16 mouse cellular contexts compared by ENCODE assay signal in genomic region chr14:34417501-34417900, GRCm38 (mm10).
"Had no signal": no experiment of that assay in that cellular context is flagged by ENCODE, and none has a peak within 500 bp of the region (broad histone marks: within the 10 kb centered on the region; RNA-seq: fewer than 3 reads in every experiment).

No protein-coding gene starts in this region.

- H3K4me3 ChIP-seq: limb, embryonic 13.5 days; liver, embryonic 13.5 days; midbrain, embryonic 12.5 days; myocyte; neural tube, embryonic 13.5 days had no signal

- H3K4me1 ChIP-seq: limb, embryonic 13.5 days; liver, embryonic 13.5 days; midbrain, embryonic 12.5 days; neural tube, embryonic 13.5 days had no signal

- DNase-seq: kidney, adult 11 months; kidney, adult 8-10 months; kidney, postnatal 14 days; kidney, postnatal 4 days; left cerebral cortex, postnatal 4 days; liver, embryonic 13.5 days; lung, adult 2 months; lung, postnatal 14 days; lung, postnatal 4 days; thymus, adult 18-20 months; thymus, postnatal 36 days had no signal

- H3K4me2 ChIP-seq: limb, embryonic 13.5 days; liver, embryonic 13.5 days; midbrain, embryonic 12.5 days; neural tube, embryonic 13.5 days had no signal

- ATAC-seq: midbrain, embryonic 16.5 days had no signal

- H3K27me3 ChIP-seq: limb, embryonic 13.5 days; liver, embryonic 13.5 days; midbrain, embryonic 12.5 days; neural tube, embryonic 13.5 days had no signal

- H3K27ac ChIP-seq: limb, embryonic 13.5 days; liver, embryonic 13.5 days; midbrain, embryonic 12.5 days; neural tube, embryonic 13.5 days had no signal

- H3K9ac ChIP-seq: limb, embryonic 13.5 days; liver, embryonic 13.5 days; midbrain, embryonic 12.5 days; neural tube, embryonic 13.5 days had no signal

- H3K9me3 ChIP-seq: limb, embryonic 13.5 days; liver, embryonic 13.5 days; midbrain, embryonic 12.5 days; neural tube, embryonic 13.5 days had no signal
